Mouse (Mus musculus): ENCODE measurements around the gene Anp32b.

Gene Anp32b

DNA sequence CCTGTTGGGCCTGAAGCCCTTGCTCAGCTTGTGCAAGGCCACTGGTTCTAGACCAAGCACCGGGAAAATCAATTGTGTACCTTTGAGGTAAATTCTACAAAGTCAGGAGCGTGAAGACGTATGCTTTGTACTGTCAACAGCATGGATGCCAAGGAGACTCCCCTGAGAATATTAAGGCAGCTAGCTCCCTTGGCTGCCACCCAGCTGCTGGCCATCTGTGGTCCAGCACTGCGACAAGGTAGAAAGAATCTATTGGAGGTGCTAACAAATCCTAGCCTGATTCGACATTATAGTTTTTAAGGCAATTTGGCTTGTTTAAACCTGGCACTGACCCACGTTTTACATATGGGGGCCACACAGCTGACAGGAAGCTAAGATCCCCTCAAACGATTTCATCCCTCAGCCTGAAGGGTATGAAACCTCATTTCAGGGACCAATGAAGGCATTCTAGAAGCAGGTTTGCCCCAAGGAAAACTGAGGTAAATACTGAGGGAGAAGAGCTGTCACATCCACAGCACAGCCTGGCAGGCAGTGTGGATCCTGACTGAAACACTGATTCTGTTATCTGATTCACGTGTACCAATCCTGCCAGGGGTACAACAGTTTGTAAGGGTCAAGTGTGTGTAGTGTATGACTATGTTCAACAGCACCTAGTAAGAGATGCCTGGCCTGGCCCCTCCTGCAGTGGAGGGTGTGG, 54.8 kb downstream of the Anp32b start:
- no peak for DNase-seq (ENCODE audit: low read depth, low spot score)

- peak; percentile 87 for DNase-seq (ENCODE audit: low read depth, low spot score)
These were observed 56.3 kb downstream of the Anp32b start for GRCm38 (mm10) chr4:46506801-46507610.

DNA sequence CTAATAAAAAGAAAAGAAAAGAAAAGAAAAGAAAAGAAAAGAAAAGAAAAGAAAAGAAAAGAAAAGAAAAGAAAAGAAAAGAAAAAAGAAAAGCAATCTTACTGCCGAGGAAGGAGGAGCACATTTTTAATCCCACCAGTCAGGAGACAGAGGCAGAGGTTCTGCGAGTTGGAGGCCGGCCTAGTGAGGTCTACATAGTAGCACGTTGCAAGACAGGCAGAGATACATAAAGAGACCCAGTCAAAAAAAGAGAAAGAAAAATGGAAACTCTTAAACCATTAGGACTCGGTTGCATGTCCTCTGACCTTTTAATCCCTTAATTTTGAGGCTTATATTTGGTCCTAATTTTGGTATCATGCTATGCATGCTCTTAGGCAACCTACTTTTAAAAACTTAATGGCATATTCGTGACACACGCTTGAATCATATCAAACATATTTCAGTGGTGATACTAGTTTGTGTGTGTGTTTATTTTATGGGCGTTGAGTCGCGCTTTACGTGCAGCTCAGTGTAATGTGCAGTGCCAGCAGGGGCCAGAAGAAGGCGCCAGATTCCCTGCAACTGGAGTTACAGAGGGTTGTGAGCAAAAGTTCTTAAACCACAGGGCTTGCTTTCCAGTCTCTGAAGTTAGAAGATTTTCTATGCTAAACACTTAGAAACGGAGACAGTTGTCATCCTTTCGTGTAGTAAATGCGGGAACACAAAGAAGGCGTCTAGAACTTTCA, 57.2 kb downstream of the Anp32b start:
- peak; percentile 82 for DNase-seq (ENCODE audit: low read depth, low spot score)

DNA sequence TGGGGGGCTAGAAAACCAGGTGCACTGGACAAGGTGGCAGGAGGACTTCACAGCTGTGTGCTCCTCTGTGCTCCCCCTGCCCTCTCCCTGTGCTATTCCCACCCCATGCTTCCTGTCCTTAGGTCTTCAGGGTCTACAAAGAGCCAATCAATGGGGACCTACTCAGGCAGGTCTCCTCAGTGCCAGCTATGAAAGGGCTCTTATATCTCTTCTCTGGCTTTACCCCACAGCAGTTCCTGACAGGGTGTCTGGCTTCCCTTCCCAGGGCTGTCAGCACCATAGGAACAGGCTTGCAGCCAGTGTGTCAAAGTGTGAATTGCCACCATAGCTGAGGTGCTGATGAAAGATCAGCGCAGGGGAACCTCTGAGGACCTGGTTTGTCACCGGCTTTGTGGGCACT, 69.8 kb downstream of the Anp32b start:
- no peak for DNase-seq (ENCODE audit: low read depth, low spot score)

DNA sequence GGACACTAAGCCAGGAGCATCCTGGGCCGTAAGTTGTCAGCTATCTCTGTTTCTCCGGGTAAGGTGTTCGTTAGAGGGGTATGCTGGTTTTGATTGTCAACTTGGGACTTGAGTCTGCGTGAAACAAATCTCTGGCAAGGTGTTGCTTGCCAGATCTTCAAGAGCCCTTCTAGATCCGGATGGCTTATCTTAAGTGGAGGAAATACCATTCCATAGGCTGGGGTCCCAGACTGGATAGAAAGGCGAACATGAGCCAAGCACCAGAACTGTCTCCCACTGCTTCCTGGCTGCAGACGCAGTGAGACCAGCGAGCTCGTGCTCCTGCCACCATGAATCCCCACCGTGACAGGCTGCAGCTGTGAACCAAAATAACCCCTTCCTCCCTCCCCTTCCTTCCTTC, 70.8 kb downstream of the Anp32b start:
- DNase-seq (ENCODE audit: low read depth, low spot score), result no peak
